Mouse (Mus musculus): ENCODE results near the gene Itfg1. TPM values are rescaled to one million over a fixed set of nuclear protein-coding genes. Genes with fewer than 3 reads are reported as not detected.
"Not testable (repeated sequence)": the region's sequence is repeated elsewhere in the genome, so short reads cannot be mapped to it uniquely, and the experiment has no call there.

The Itfg1 gene
- polyA plus RNA-seq, 2 experiments: 8.9 to 24.2 TPM

DNA sequence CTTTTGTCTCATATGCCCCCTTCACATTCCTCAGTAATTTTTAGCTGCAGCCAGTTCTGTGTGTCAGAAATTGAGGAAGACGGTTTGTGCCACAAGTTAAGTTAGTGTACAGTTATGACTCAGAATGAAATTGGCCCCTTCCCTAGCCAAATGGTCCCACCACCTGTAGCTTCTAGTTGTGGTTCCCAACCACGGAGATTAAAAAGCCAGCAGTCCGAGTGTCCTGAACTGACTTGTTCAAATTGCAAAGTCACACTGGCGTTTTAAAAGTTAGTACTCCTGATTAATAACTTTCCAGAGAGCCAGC is 721 bp upstream of the Itfg1 start:
- Histone ChIP-seq H3K27ac (peak overlapping the region; percentile 68), H3K27me3 (ENCODE audit: control insufficient read depth, insufficient read depth, low read length) (no peaks in the 10 kb centered on the region), H3K4me2 (ENCODE audit: low read depth) (peak overlapping the region; percentile 82), H3K9me3 (ENCODE audit: control insufficient read depth, low read length) (no peaks in the 10 kb centered on the region), H3K4me3 (ENCODE audit: insufficient read depth in 1 of 2, low read depth in 2 of 2, low read length in 2 of 2) (peak overlapping the region; percentile 79 to 97), H3K9ac (replicated peaks) (peak overlapping the region; percentile 93), H3K4me1 (replicated peaks; ENCODE audit: control insufficient read depth in 2 of 2, insufficient read depth in 2 of 2, low read length in 1 of 2) (peaks cover 4 to 9% of the 10 kb centered on the region in 2 experiments), H3K36me3 (replicated peaks; ENCODE audit: control insufficient read depth, insufficient read depth, low read depth) (no peaks in the 10 kb centered on the region; the same call in 1 of the 2 replicates)
- DNase-seq (ENCODE audit: low read depth in 3 of 3, low spot score in 3 of 3): peak; percentile 11 to 17 (median 13)
- WGBS (ENCODE audit: insufficient replicate concordance): 0% methylated on average over 4 of the region's 4 CpGs
- TF ChIP-seq EP300 (IDR thresholded peaks at IDR 0.05; ENCODE audit: low read depth): no peak
- no peak for ATAC-seq (ENCODE audit: insufficient read depth)

DNA sequence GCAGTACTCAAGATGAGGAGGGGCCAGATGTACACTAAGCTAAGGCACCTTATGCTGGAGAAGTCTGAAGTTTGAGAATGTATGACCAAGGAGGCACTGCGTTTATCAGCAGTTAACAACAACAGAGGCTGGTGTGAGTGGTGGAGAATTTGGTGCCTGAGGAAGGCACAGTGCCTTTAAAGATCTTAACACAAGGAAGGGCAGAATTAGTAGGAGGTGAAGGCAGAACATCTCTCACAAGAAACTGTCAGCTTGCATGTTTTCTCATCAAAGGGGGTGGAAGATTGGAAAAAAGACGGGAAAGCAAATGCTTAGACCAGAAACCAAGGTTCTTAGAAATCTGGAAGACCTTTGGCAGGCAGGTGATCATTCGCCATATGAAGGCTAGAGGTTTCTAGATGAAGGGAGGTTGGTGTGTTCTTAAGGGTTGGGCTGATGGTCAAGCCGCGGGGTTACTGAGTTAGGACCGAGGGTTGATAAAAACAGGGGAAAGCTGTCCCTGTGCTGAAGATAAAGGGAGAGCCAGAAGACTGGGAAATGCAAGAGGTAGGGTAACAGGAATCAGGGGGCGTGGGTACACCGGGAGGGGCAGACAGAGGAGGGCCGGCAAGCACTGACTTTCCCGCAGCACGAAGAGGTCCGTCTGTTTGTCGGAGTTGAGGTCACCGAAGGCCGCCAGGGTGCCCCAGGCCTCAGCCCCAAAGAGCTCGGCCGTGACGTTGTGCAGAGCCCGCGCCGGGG is 635 bp downstream of the Itfg1 start:
- Histone ChIP-seq H3K9ac (replicated peaks) (peak overlapping the region; percentile 93), H3K27me3 (ENCODE audit: control insufficient read depth, insufficient read depth, low read length) (no peaks in the 10 kb centered on the region), H3K36me3 (replicated peaks; ENCODE audit: control insufficient read depth, insufficient read depth, low read depth) (no peaks in the 10 kb centered on the region; the same call in 1 of the 2 replicates), H3K27ac (peak overlapping the region; percentile 68), H3K4me2 (ENCODE audit: low read depth) (peak overlapping the region; percentile 82), H3K4me3 (ENCODE audit: insufficient read depth in 1 of 2, low read depth in 2 of 2, low read length in 2 of 2) (peak overlapping the region; percentile 79 to 97), H3K9me3 (ENCODE audit: control insufficient read depth, low read length) (no peaks in the 10 kb centered on the region), H3K4me1 (replicated peaks; ENCODE audit: control insufficient read depth in 2 of 2, insufficient read depth in 2 of 2, low read length in 1 of 2) (peaks cover 4 to 9% of the 10 kb centered on the region in 2 experiments)
- WGBS (ENCODE audit: insufficient replicate concordance): 1% methylated on average over 21 of the region's 21 CpGs
- DNase-seq (ENCODE audit: low read depth in 3 of 3, low spot score in 3 of 3) (no peak), ATAC-seq (ENCODE audit: insufficient read depth) (no peak)
- no peak for TF ChIP-seq CTCF (IDR thresholded peaks at IDR 0.05; ENCODE audit: low read depth)
- TF ChIP-seq EP300 (IDR thresholded peaks at IDR 0.05; ENCODE audit: low read depth): no peak

DNA sequence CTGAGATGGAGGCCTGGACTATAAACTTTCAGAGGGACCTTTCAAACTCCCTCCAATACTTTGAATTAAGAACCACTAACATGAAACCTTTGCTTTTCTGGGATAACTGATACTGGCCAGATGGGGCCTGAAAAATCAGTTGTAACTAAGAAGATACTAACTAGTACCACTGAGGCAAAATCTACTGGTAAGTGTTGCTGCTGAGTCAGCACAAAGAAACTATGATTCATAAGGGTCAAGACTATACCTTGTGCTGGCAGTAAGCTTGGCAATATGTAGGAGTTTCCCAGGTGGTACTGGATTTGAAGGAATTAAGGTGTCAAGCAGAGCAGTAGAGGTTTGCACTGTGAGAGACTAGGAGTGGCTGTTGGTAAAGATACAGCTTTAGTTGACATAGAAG is 27.1 kb downstream of the Itfg1 start:
- no peaks in the 10 kb centered on the region for H3K9me3 ChIP-seq (ENCODE audit: control insufficient read depth, low read length)
- H3K9ac ChIP-seq (replicated peaks): no peak overlapping the region
- H3K4me2 ChIP-seq (ENCODE audit: low read depth): no peak overlapping the region
- TF ChIP-seq EP300 (IDR thresholded peaks at IDR 0.05; ENCODE audit: low read depth) (no peak), CTCF (IDR thresholded peaks at IDR 0.05; ENCODE audit: low read depth) (no peak)
- H3K4me1 ChIP-seq (replicated peaks; ENCODE audit: control insufficient read depth in 2 of 2, insufficient read depth in 2 of 2, low read length in 1 of 2): no peaks in the 10 kb centered on the region
- ATAC-seq (ENCODE audit: insufficient read depth) (no peak), DNase-seq (ENCODE audit: low read depth in 3 of 3, low spot score in 3 of 3) (no peak)
- no peak overlapping the region for H3K4me3 ChIP-seq (ENCODE audit: insufficient read depth in 1 of 2, low read depth in 2 of 2, low read length in 2 of 2)
- H3K36me3 ChIP-seq (replicated peaks; ENCODE audit: control insufficient read depth, insufficient read depth, low read depth): no peaks in the 10 kb centered on the region
- H3K27ac ChIP-seq: no peak overlapping the region
- H3K27me3 ChIP-seq (ENCODE audit: control insufficient read depth, insufficient read depth, low read length): no peaks in the 10 kb centered on the region

DNA sequence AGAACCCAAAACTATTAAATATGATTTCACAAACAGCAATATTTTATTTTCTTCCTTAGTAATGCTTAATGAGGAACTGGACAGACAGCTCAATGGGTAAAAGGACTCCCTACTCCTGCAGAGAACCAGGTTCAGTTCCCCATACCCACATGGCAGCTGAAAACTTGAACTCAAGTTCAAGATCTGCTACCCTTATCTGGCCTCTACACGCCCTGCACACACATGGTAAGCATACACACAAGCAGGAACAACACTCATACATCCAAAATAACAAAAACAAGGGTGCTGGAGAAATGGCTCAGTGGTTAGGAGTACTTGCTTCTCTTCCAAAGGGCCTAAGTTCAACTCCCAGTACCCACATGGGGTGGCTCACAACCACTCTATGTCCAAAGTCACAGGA is 39.3 kb downstream of the Itfg1 start:
- peak; percentile 45; the same call in 1 of the 2 replicates for ATAC-seq (ENCODE audit: insufficient read depth)

DNA sequence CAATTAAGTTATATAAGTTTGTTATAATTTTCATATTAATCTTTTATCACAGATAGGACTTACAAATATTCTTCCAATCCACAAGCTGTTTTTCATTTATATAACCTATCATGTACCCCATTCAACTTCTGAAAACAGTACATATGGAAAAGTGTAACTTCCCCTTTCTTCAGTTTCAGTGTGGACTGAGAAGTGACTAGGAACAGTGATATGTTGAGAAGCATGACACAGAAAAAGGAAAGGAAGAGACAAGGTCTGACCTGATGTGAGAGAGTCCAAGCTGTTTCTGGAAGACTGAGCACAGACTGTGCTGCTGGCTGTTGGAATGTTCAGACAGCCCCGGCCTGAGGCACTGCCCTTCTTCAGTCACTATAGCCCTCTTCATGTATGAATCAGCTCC is 40.6 kb downstream of the Itfg1 start:
- no peak for TF ChIP-seq CTCF (IDR thresholded peaks at IDR 0.05; ENCODE audit: low read depth)
- no peak for TF ChIP-seq EP300 (IDR thresholded peaks at IDR 0.05; ENCODE audit: low read depth)
- no peak overlapping the region for H3K27ac ChIP-seq
- H3K4me2 ChIP-seq (ENCODE audit: low read depth): no peak overlapping the region
- no peak overlapping the region for H3K4me3 ChIP-seq (ENCODE audit: insufficient read depth in 1 of 2, low read depth in 2 of 2, low read length in 2 of 2)
- no peaks in the 10 kb centered on the region for H3K27me3 ChIP-seq (ENCODE audit: control insufficient read depth, insufficient read depth, low read length)
- WGBS (ENCODE audit: insufficient replicate concordance): 63% methylated on average over 1 of the region's 1 CpGs
- H3K36me3 ChIP-seq (replicated peaks; ENCODE audit: control insufficient read depth, insufficient read depth, low read depth): no peaks in the 10 kb centered on the region
- ATAC-seq (ENCODE audit: insufficient read depth): no peak
- H3K9me3 ChIP-seq (ENCODE audit: control insufficient read depth, low read length): no peaks in the 10 kb centered on the region
- no peak overlapping the region for H3K9ac ChIP-seq (replicated peaks)
- H3K4me1 ChIP-seq (replicated peaks; ENCODE audit: control insufficient read depth in 2 of 2, insufficient read depth in 2 of 2, low read length in 1 of 2): peaks cover 0 to 5% of the 10 kb centered on the region in 2 experiments; a peak in 2 of 4 replicates
- DNase-seq (ENCODE audit: low read depth in 3 of 3, low spot score in 3 of 3): no peak

More for the DNA sequence above, 39.3 kb downstream of the Itfg1 start:
- Histone ChIP-seq H3K27me3 (ENCODE audit: control insufficient read depth, insufficient read depth, low read length) (no peaks in the 10 kb centered on the region), H3K4me2 (ENCODE audit: low read depth) (no peak overlapping the region), H3K9me3 (ENCODE audit: control insufficient read depth, low read length) (no peaks in the 10 kb centered on the region), H3K9ac (replicated peaks) (no peak overlapping the region), H3K27ac (no peak overlapping the region), H3K36me3 (replicated peaks; ENCODE audit: control insufficient read depth, insufficient read depth, low read depth) (no peaks in the 10 kb centered on the region), H3K4me1 (replicated peaks; ENCODE audit: control insufficient read depth in 2 of 2, insufficient read depth in 2 of 2, low read length in 1 of 2) (peaks cover 0 to 5% of the 10 kb centered on the region in 2 experiments; a peak in 2 of 4 replicates), H3K4me3 (ENCODE audit: insufficient read depth in 1 of 2, low read depth in 2 of 2, low read length in 2 of 2) (no peak overlapping the region)
- WGBS (ENCODE audit: insufficient replicate concordance): 34% methylated on average over 1 of the region's 1 CpGs
- TF ChIP-seq CTCF (IDR thresholded peaks at IDR 0.05; ENCODE audit: low read depth) (no peak), EP300 (IDR thresholded peaks at IDR 0.05; ENCODE audit: low read depth) (no peak)
- DNase-seq (ENCODE audit: low read depth in 3 of 3, low spot score in 3 of 3): no peak

DNA sequence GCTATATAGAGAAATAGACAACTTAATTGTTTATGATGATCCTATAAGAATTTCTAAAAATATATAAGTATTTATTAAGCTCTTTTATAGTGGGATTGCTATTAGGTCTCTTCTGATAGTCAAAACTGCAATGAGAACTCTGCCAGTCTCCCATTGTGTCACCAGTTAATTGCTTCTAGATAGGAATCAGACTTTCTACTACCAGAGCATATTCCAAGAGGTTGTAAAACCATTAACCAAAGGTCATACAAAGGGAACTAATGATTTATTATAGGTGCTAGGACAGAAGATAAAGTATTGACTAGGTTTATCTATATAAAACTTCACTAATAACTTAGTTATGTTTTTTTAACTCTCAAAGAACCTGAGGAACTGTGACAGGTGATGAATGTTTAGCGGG is 44.3 kb downstream of the Itfg1 start:
- not testable (repeated sequence) for H3K4me1 ChIP-seq (replicated peaks; ENCODE audit: control insufficient read depth in 2 of 2, insufficient read depth in 2 of 2, low read length in 1 of 2); H3K4me3 ChIP-seq (ENCODE audit: insufficient read depth in 1 of 2, low read depth in 2 of 2, low read length in 2 of 2); H3K27ac ChIP-seq; H3K27me3 ChIP-seq (ENCODE audit: control insufficient read depth, insufficient read depth, low read length); H3K36me3 ChIP-seq (replicated peaks; ENCODE audit: control insufficient read depth, insufficient read depth, low read depth); H3K9ac ChIP-seq (replicated peaks); H3K9me3 ChIP-seq (ENCODE audit: control insufficient read depth, low read length); H3K4me2 ChIP-seq (ENCODE audit: low read depth); ATAC-seq (ENCODE audit: insufficient read depth); DNase-seq (ENCODE audit: low read depth in 3 of 3, low spot score in 3 of 3)
- WGBS (ENCODE audit: insufficient replicate concordance): 90% methylated on average over 1 of the region's 1 CpGs

Measured in liver, embryonic 14.5 days (tissue).